Mouse (Mus musculus) kidney, postnatal 0 days (tissue): ENCODE data around the gene Ndrg2. TPM values are rescaled to one million over a fixed set of nuclear protein-coding genes. Genes with fewer than 3 reads are reported as not detected.

Experiments used
- ATAC-seq: fragments of 200-750 bp; cut with Nextera tagmentation; replicated peaks from 2 replicates; pipeline ENCODE4 v1.8.0; 2017; ENCODE audit warnings: low read depth, moderate number of reproducible peaks, moderate TSS enrichment, moderate library complexity; ENCODE audit not compliant: low FRiP score
- DNase-seq: peaks from one replicate; pipeline ENCODE4 v3.0.0-alpha.2; 2016; ENCODE audit warnings: low spot score
- H3K27ac ChIP-seq: fragments of 300-500 bp; sonication (generic); 2 replicates; pipeline ENCODE4 v1.5.1; 2014; ENCODE audit warnings: mild to moderate bottlenecking
- H3K27me3 ChIP-seq: fragments of 300-500 bp; sonication (generic); 2 replicates; pipeline ENCODE4 v1.6.1; 2014; ENCODE audit warnings: low read length, mixed read lengths; ENCODE audit not compliant: insufficient read depth
- H3K36me3 ChIP-seq: fragments of 300-500 bp; sonication (generic); 2 replicates; pipeline ENCODE4 v1.6.1; 2014; ENCODE audit warnings: low read length, mixed read lengths; ENCODE audit not compliant: insufficient read depth
- H3K4me1 ChIP-seq: fragments of 300-500 bp; sonication (generic); replicated peaks from 2 replicates; pipeline ENCODE4 v1.6.1; 2014; ENCODE audit warnings: antibody characterized with exemption, low read length, mixed read lengths; ENCODE audit not compliant: insufficient read depth
- H3K4me2 ChIP-seq: fragments of 300-500 bp; sonication (generic); 2 replicates; pipeline ENCODE4 v1.6.1; 2014; ENCODE audit warnings: mild to moderate bottlenecking, low read length, moderate library complexity, mixed read lengths
- H3K4me3 ChIP-seq: fragments of 300-500 bp; sonication (generic); replicated peaks from 2 replicates; pipeline ENCODE4 v1.5.1; 2014; ENCODE audit warnings: low read depth, low read length
- H3K9ac ChIP-seq: fragments of 300-500 bp; sonication (generic); 2 replicates; pipeline ENCODE4 v1.6.1; 2014; ENCODE audit warnings: low read depth, low read length
- H3K9me3 ChIP-seq: fragments of 300-500 bp; sonication (generic); replicated peaks from 2 replicates; pipeline ENCODE4 v1.6.1; 2016; ENCODE audit warnings: low read length, inconsistent platforms, mixed read lengths
- CTCF ChIP-seq: IDR thresholded peaks from 2 replicates; pipeline ENCODE4 v1.5.1; 2016; ENCODE audit warnings: antibody characterized with exemption, low read depth, mild to moderate bottlenecking, moderate library complexity
- WGBS: fragments of 180-500 bp; shearing (Covaris S2); extraction: QIAGEN DNeasy Blood & Tissue Kit; methylation state at CpG from one replicate; pipeline ENCODE4 v1.1.7; 2014; 5-methylcytosine and 5-hydroxymethylcytosine counted together
- polyA plus RNA-seq: library from polyadenylated mRNA; unstranded; fragments of >200 nt; fragmentation: Nextera tagmentation; extraction: Ambion mirVana; gene quantifications from 2 replicates; pipeline ENCODE4 v1.2.1, GENCODE M21; 2015

Ndrg2 gene
- polyA plus RNA-seq, 1 experiment from 2014 or later = 95.3 TPM

DNA sequence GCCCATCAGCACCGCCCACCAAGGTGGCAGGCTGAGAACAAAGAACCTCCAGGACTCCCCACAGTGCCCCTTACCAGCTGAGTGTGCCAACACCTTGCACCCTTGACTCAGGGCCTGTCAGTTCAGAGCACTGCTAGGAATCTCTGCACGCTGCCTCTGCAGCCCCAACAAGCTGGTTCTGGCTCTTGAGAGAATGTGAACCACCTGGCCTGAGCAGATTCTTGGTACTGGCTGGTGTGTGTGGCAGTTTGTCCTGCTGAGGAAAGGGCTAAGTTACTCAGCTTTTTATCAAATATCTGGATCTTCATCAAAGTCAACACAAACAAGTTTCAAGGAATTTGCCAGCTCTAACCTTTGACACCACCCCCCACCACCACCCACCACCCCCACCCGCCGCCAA lies 9.5 kb upstream of the Ndrg2 start:
- WGBS = 75% methylated on average over 4 of the region's 4 CpGs
- no peaks in the 10 kb centered on the region for H3K9me3 ChIP-seq
- H3K9ac ChIP-seq = no peak overlapping the region
- no peak overlapping the region for H3K4me2 ChIP-seq
- DNase-seq (no peak), ATAC-seq (no peak)
- no peak overlapping the region for H3K4me3 ChIP-seq
- H3K36me3 ChIP-seq = no peaks in the 10 kb centered on the region
- H3K27ac ChIP-seq = no peak overlapping the region
- TF ChIP-seq CTCF = no peak
- H3K27me3 ChIP-seq = no peaks in the 10 kb centered on the region
- H3K4me1 ChIP-seq = no peaks in the 10 kb centered on the region

DNA sequence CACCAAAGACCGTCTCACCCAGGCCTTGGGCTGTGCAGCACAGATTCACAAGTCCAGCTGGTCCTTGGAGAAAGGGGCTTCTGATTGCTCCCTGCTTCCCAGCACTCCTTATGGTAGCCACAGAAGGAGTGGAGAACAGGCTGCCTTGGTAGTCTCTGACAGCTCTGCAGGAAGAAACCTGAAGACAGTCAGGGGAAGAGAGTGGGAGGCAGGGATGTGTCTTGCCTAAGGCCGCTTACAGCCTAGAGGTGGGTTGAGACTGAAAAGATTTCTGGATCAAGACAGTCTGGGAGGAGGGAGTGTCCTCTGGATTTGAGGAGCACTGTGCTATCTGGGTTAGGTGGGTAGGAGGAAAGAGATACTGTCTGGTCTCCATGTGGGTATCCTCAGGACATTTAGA lies 9.0 kb upstream of the Ndrg2 start:
- H3K36me3 ChIP-seq = no peaks in the 10 kb centered on the region
- H3K27me3 ChIP-seq = no peaks in the 10 kb centered on the region
- no peak for TF ChIP-seq CTCF
- ATAC-seq (no peak), DNase-seq (no peak)
- no peaks in the 10 kb centered on the region for H3K9me3 ChIP-seq
- H3K4me1 ChIP-seq = no peaks in the 10 kb centered on the region
- H3K4me2 ChIP-seq = no peak overlapping the region
- H3K4me3 ChIP-seq = no peak overlapping the region
- H3K27ac ChIP-seq = no peak overlapping the region
- 80% methylated on average over 2 of the region's 2 CpGs for WGBS
- no peak overlapping the region for H3K9ac ChIP-seq

DNA sequence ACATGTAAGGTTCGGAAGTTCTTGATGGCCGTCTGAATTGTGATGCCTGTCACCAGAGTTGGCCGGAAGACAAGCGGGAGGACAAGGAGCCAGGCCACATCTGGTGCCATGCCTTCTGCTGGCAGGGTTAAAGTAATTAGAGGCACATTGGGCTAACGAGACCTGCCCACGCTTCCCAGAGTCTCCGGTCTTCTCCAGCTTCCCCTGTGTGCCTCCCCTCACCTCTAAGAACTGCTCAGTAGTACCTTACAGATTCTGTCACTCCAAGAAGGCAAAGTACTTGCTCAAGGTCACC lies 8.6 kb upstream of the Ndrg2 start, which contains the start of gene Rnase13:
Rnase13 (minus strand) TSS at position 203 of the 295 bp plus-strand sequence.
- WGBS = 84% methylated on average over 7 of the region's 7 CpGs
- no peaks in the 10 kb centered on the region for H3K9me3 ChIP-seq
- no peaks in the 10 kb centered on the region for H3K36me3 ChIP-seq
- no peak within 1 kb of the TSS for H3K27ac ChIP-seq
- H3K4me2 ChIP-seq = no peak within 1 kb of the TSS
- ATAC-seq (no peak), DNase-seq (no peak)
- no peak within 1 kb of the TSS for H3K9ac ChIP-seq
- H3K27me3 ChIP-seq = no peaks in the 10 kb centered on the region
- H3K4me1 ChIP-seq = no peaks in the 10 kb centered on the region
- no peak within 1 kb of the TSS for H3K4me3 ChIP-seq
- TF ChIP-seq CTCF = no peak

DNA sequence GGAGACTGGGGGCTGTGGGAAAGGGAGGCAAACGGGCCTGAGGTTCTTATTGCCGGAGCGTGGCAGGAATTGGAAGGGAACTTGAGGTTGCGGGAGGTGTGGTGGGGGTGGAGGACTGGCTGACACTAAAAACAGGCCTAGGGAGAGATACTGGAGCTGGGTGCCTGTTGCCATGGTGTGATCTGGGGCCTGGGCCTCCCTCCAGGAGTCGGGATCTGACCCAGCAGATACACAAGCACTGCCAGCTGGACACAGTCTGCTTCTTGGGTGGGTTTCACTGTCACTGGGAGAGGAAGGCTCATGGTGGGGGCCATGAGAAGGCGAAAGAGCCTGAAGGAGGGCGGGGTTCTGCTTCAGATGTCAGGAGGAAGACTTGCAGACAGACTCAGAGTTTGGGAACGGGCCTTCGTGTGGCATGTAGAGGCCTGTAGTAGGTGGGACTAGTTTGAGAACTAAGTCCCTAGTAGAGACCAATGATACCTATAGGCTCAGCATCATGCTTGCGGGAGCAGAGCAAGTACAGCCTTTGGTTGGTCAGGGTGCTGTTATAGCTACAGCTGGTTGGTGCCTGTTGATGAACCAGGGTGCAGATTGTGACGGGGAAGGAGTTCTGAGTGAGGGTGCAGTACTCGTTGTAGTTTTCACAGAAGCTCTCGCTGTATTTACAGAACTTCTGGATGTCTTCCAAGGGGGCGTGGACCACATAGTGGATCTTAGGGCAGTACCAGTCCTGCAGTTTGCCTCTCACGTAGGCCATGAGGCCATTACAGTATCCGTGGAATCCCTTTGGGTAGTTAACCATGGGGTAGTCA lies 8.0 kb upstream of the Ndrg2 start:
- WGBS = 67% methylated on average over 16 of the region's 16 CpGs
- H3K27me3 ChIP-seq = no peaks in the 10 kb centered on the region
- no peak overlapping the region for H3K4me2 ChIP-seq
- ATAC-seq = no peak
- TF ChIP-seq CTCF = no peak
- no peak for DNase-seq
- H3K4me1 ChIP-seq = no peaks in the 10 kb centered on the region
- no peaks in the 10 kb centered on the region for H3K9me3 ChIP-seq
- no peak overlapping the region for H3K9ac ChIP-seq
- H3K27ac ChIP-seq = no peak overlapping the region
- no peaks in the 10 kb centered on the region for H3K36me3 ChIP-seq
- H3K4me3 ChIP-seq = no peak overlapping the region

DNA sequence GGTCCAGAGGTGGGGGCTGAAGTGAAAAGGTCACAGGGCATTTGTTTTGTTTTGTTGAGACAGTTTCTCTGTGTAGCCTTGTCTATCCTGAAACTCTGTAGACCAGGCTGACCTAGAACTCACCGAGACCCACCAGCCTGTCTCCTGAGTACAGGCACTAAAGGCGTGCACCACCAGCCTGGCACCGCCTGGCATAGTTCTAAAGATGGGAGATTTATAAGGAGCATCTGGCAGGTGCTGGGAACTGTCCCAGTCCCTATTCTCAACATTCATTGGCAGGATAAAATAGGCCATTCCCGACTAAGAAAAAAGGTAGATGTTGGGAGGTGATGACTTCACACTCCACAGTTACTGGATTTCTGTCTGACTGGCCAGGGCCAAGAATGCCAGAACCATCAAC lies 5.0 kb upstream of the Ndrg2 start:
- Histone ChIP-seq H3K4me3 (no peak overlapping the region), H3K27ac (no peak overlapping the region), H3K4me1 (0 out of 2 replicates have a peak, but pooled peaks cover 5% of the 10 kb centered on the region), H3K4me2 (no peak overlapping the region), H3K9me3 (no peaks in the 10 kb centered on the region), H3K27me3 (no peaks in the 10 kb centered on the region), H3K36me3 (no peaks in the 10 kb centered on the region), H3K9ac (no peak overlapping the region)
- no peak for TF ChIP-seq CTCF
- ATAC-seq (no peak), DNase-seq (no peak)
- WGBS = 81% methylated on average over 4 of the region's 4 CpGs

DNA sequence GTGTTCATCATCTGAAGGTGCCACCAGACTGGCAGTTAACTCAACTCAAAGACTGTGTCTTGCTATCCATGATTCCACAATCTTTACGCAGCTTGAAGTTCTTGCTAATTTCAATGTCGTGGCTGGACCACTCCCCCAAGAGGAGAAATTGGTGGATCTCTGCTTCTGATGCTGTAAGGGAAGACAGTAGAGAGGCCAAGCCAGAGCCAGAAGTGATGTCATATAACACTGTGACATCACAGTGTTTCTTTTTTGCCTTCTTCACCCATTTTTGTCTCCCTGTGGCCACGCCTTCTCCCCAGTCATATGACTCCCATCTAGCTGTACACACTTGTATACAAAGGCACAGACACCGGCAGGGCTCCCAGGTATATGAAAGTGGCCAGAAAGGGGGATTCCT lies 4.2 kb upstream of the Ndrg2 start, which contains the start of gene Tppp2:
Tppp2 (plus strand) TSS at position 301 of the 400 bp plus-strand sequence.
- H3K4me3 ChIP-seq = no peak within 1 kb of the TSS
- no peak within 1 kb of the TSS for H3K27ac ChIP-seq
- 0 out of 2 replicates have a peak, but pooled peaks cover 11% of the 10 kb centered on the region for H3K4me1 ChIP-seq
- H3K9ac ChIP-seq = no peak within 1 kb of the TSS
- no peaks in the 10 kb centered on the region for H3K36me3 ChIP-seq
- TF ChIP-seq CTCF = no peak
- H3K27me3 ChIP-seq = no peaks in the 10 kb centered on the region
- ATAC-seq (no peak), DNase-seq (no peak)
- 84% methylated on average over 4 of the region's 4 CpGs for WGBS
- H3K4me2 ChIP-seq = no peak within 1 kb of the TSS
- H3K9me3 ChIP-seq = no peaks in the 10 kb centered on the region

DNA sequence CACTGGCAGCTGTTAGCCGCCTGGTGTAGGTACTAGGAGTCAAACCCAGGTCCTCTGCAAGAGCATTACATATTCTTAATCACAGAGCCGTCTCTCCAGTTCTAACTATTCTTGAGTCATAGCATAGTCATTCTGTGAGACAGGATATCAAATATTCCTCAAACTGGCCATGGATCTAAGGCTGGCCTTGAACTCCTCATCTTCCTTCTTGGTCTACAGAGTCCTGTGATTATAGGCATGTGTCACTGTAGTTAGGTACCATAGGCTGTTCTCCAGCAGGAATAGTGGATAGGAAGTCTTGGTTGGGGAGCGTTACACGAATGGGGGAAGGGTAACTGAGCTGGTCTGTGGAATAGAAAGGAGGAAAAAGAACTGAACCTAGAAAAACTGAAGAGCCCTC lies 2.6 kb upstream of the Ndrg2 start:
- 92% methylated on average over 4 of the region's 4 CpGs for WGBS

More for the DNA sequence above, 2.6 kb upstream of the Ndrg2 start:
- no peak overlapping the region for H3K27ac ChIP-seq
- TF ChIP-seq CTCF = no peak
- H3K36me3 ChIP-seq = no peaks in the 10 kb centered on the region
- H3K9ac ChIP-seq = no peak overlapping the region
- no peak overlapping the region for H3K4me2 ChIP-seq
- ATAC-seq (no peak), DNase-seq (no peak)
- H3K4me3 ChIP-seq = no peak overlapping the region
- H3K9me3 ChIP-seq = no peaks in the 10 kb centered on the region
- H3K4me1 ChIP-seq = 0 out of 2 replicates have a peak, but pooled peaks cover 11% of the 10 kb centered on the region
- H3K27me3 ChIP-seq = no peaks in the 10 kb centered on the region
